Mouse (Mus musculus) ovary, adult 18-20 months (tissue): ENCODE measurements around the gene Polr2g.
A peak's percentile ranks its signal among the peaks of the same experiment; 100 is the strongest.

Experiments
- DNase-seq: peaks from one replicate; pipeline ENCODE4 v3.0.0; 2022; ENCODE audit warnings: low spot score, mixed read lengths

The Polr2g gene

GRCm38 (mm10) chr19:8818301-8818798, 20.0 kb upstream of the Polr2g start:
- no peak for DNase-seq

- no peak for DNase-seq
These were observed 18.6 kb upstream of the Polr2g start for GRCm38 (mm10) chr19:8817001-8817400.

GRCm38 (mm10) chr19:8815812-8816211, 17.4 kb upstream of the Polr2g start:
- no peak for DNase-seq

GRCm38 (mm10) chr19:8806810-8807209, 8.4 kb upstream of the Polr2g start:
- DNase-seq, result no peak

GRCm38 (mm10) chr19:8803879-8804660, 5.7 kb upstream of the Polr2g start:
- DNase-seq, result no peak

- no peak for DNase-seq
These were observed 4.9 kb upstream of the Polr2g start for GRCm38 (mm10) chr19:8803204-8803780.

GRCm38 (mm10) chr19:8802130-8802821, 3.9 kb upstream of the Polr2g start, which contains the start of gene Zbtb3:
Zbtb3 (plus strand) TSS chr19:8802555.
- peak; percentile 96 for DNase-seq

- DNase-seq, result no peak
These were observed 554 bp upstream of the Polr2g start for GRCm38 (mm10) chr19:8798947-8799315.

GRCm38 (mm10) chr19:8790171-8790570, 8.2 kb downstream of the Polr2g start:
- DNase-seq, result no peak

GRCm38 (mm10) chr19:8789171-8789570, 9.2 kb downstream of the Polr2g start:
- no peak for DNase-seq

- DNase-seq, result no peak
These were observed 9.9 kb downstream of the Polr2g start for GRCm38 (mm10) chr19:8788521-8788920.

GRCm38 (mm10) chr19:8786008-8786781, 12.2 kb downstream of the Polr2g start, which contains the start of gene Taf6l:
Taf6l (minus strand) TSS chr19:8786417.
- DNase-seq, result peak; percentile 89

- DNase-seq, result peak; percentile 19
These were observed 23.4 kb downstream of the Polr2g start for GRCm38 (mm10) chr19:8774951-8775421.

GRCm38 (mm10) chr19:8774086-8774835, 24.1 kb downstream of the Polr2g start, which contains the start of gene Tmem179b:
Tmem179b (minus strand) TSS chr19:8774467.
- peak; percentile 88 for DNase-seq

GRCm38 (mm10) chr19:8773409-8773808, 25.0 kb downstream of the Polr2g start:
- no peak for DNase-seq

GRCm38 (mm10) chr19:8772996-8773395, 25.4 kb downstream of the Polr2g start:
- no peak for DNase-seq

GRCm38 (mm10) chr19:8770567-8771270, 27.7 kb downstream of the Polr2g start, which contains the start of gene Tmem223:
Tmem223 (plus strand) TSS chr19:8770996.
- DNase-seq, result peak; percentile 49

GRCm38 (mm10) chr19:8765562-8765961, 32.8 kb downstream of the Polr2g start:
- no peak for DNase-seq

- DNase-seq, result no peak
These were observed 35.1 kb downstream of the Polr2g start for GRCm38 (mm10) chr19:8763276-8763675.

GRCm38 (mm10) chr19:8760757-8761156, 37.6 kb downstream of the Polr2g start:
- no peak for DNase-seq
